Mouse (Mus musculus) MEL (cell line): Measurements from ENCODE around the gene Dnajc10. TPM values are rescaled to one million over a fixed set of nuclear protein-coding genes. Genes with fewer than 3 reads are reported as not detected.

Experiments
- DNase-seq: peaks from one replicate; pipeline ENCODE4 v3.0.0; 2011; ENCODE audit warnings: low read depth, low spot score
- H3K27ac ChIP-seq: 2 replicates; pipeline ENCODE4 v1.5.1; 2012; ENCODE audit warnings: low read depth, mild to moderate bottlenecking, control low read depth, low read length, moderate library complexity; ENCODE audit not compliant: control insufficient read depth
- H3K27me3 ChIP-seq, 2 experiments: fragments of 150-350 bp in 1 of 2; sonication (generic) in 1 of 2; 2 replicates each; pipeline ENCODE4 v1.6.1; 2012; ENCODE audit warnings: low read length in 2 of 2, mild to moderate bottlenecking in 2 of 2, improper control_type of control experiment in 1 of 2, moderate library complexity in 1 of 2; ENCODE audit not compliant: insufficient read depth in 2 of 2, control insufficient read depth in 1 of 2
- H3K36me3 ChIP-seq, 2 experiments: 2 replicates each; pipeline ENCODE4 v1.6.1; 2012 to 2014; ENCODE audit warnings: low read length in 2 of 2, improper control_type of control experiment in 1 of 2, inconsistent platforms in 1 of 2, mild to moderate bottlenecking in 1 of 2; ENCODE audit not compliant: insufficient read depth in 2 of 2, control insufficient read depth in 1 of 2
- H3K4me1 ChIP-seq, 2 experiments: fragments of 150-350 bp in 1 of 2; sonication (generic) in 1 of 2; 2 replicates each; pipeline ENCODE4 v1.6.1; 2012; ENCODE audit warnings: low read length in 2 of 2, improper control_type of control experiment in 1 of 2, mild to moderate bottlenecking in 1 of 2; ENCODE audit not compliant: insufficient read depth in 2 of 2, control insufficient read depth in 1 of 2
- H3K4me3 ChIP-seq, 2 experiments: fragments of 150-350 bp in 1 of 2; sonication (generic) in 1 of 2; 2 replicates each; pipeline ENCODE4 v1.5.1; 2012; ENCODE audit warnings: low read depth in 2 of 2, low read length in 2 of 2, mild to moderate bottlenecking in 2 of 2, moderate library complexity in 2 of 2, control low read depth in 1 of 2, improper control_type of control experiment in 1 of 2; ENCODE audit not compliant: control insufficient read depth in 1 of 2, insufficient read depth in 1 of 2
- H3K79me2 ChIP-seq: 2 replicates; pipeline ENCODE4 v1.6.1; 2012; ENCODE audit warnings: mild to moderate bottlenecking, low read length, moderate library complexity; ENCODE audit not compliant: control insufficient read depth, poor library complexity, insufficient read depth
- H3K9ac ChIP-seq: 2 replicates; pipeline ENCODE4 v1.6.1; 2012; ENCODE audit warnings: low read depth, mild to moderate bottlenecking, control low read depth, low read length, moderate library complexity; ENCODE audit not compliant: control insufficient read depth, poor library complexity, severe bottlenecking
- H3K9me3 ChIP-seq: fragments of 150-350 bp; sonication (generic); replicated peaks from 2 replicates; pipeline ENCODE4 v1.6.1; 2012; ENCODE audit warnings: mild to moderate bottlenecking, low read length, improper control_type of control experiment, moderate library complexity; ENCODE audit not compliant: insufficient read depth
- CHD1 ChIP-seq: IDR thresholded peaks from 2 replicates; pipeline ENCODE4 v1.6.1; 2012; ENCODE audit warnings: low read depth, mild to moderate bottlenecking, inconsistent platforms, low read length, improper control_type of control experiment
- CHD2 ChIP-seq: IDR thresholded peaks from 2 replicates; pipeline ENCODE4 v1.6.1; 2011; ENCODE audit warnings: low read length, improper control_type of control experiment
- CTCF ChIP-seq, 3 experiments: IDR thresholded peaks in 2 of 3; conservative IDR thresholded peaks in 1 of 3; 2 replicates each; pipeline ENCODE4 v1.5.1; 2011 to 2012; ENCODE audit warnings: low read length in 3 of 3, low read depth in 2 of 3, mild to moderate bottlenecking in 2 of 3, improper control_type of control experiment in 1 of 3, inconsistent platforms in 1 of 3, mixed read lengths in 1 of 3, moderate library complexity in 1 of 3; ENCODE audit not compliant: control insufficient read depth in 1 of 3, insufficient read depth in 1 of 3, poor library complexity in 1 of 3, severe bottlenecking in 1 of 3
- ELF1 ChIP-seq: IDR thresholded peaks from 2 replicates; pipeline ENCODE4 v1.6.1; 2014; ENCODE audit warnings: low read depth, mild to moderate bottlenecking, inconsistent platforms, low read length, improper control_type of control experiment, moderate library complexity
- GATA1 ChIP-seq: IDR thresholded peaks from 2 replicates; pipeline ENCODE4 v1.6.1; 2011; ENCODE audit warnings: low read depth, low read length, improper control_type of control experiment
- HCFC1 ChIP-seq: IDR thresholded peaks from 2 replicates; pipeline ENCODE4 v1.6.1; 2012; ENCODE audit warnings: low read depth, mild to moderate bottlenecking, inconsistent platforms, low read length, improper control_type of control experiment, moderate library complexity
- MAX ChIP-seq: IDR thresholded peaks from 2 replicates; pipeline ENCODE4 v1.6.1; 2011; ENCODE audit warnings: low read length, improper control_type of control experiment
- MXI1 ChIP-seq: IDR thresholded peaks from 2 replicates; pipeline ENCODE4 v1.6.1; 2011; ENCODE audit warnings: mild to moderate bottlenecking, low read depth, low read length, improper control_type of control experiment
- MYB ChIP-seq: IDR thresholded peaks from 2 replicates; pipeline ENCODE4 v1.6.1; 2011; ENCODE audit warnings: mild to moderate bottlenecking, low read depth, low read length, improper control_type of control experiment
- MYC ChIP-seq: IDR thresholded peaks from 2 replicates; pipeline ENCODE4 v1.6.1; 2011; ENCODE audit warnings: low read depth, mild to moderate bottlenecking, low read length, improper control_type of control experiment, moderate library complexity
- NRF1 ChIP-seq: IDR thresholded peaks from 2 replicates; pipeline ENCODE4 v1.6.1; 2014; ENCODE audit warnings: low read depth, mild to moderate bottlenecking, inconsistent platforms, low read length, improper control_type of control experiment, moderate library complexity; ENCODE audit not compliant: poor library complexity, insufficient read depth, severe bottlenecking
- SMC3 ChIP-seq: IDR thresholded peaks from 2 replicates; pipeline ENCODE4 v1.6.1; 2011; ENCODE audit warnings: low read depth, low read length, improper control_type of control experiment
- TAL1 ChIP-seq: IDR thresholded peaks from 2 replicates; pipeline ENCODE4 v1.6.1; 2012; ENCODE audit warnings: mild to moderate bottlenecking, inconsistent platforms, low read length, moderate library complexity, mixed read lengths
- TBP ChIP-seq: IDR thresholded peaks from 2 replicates; pipeline ENCODE4 v1.8.0; 2011; ENCODE audit warnings: low read depth, low read length, improper control_type of control experiment
- USF1 ChIP-seq: IDR thresholded peaks from 2 replicates; pipeline ENCODE4 v1.6.1; 2014; ENCODE audit warnings: low read depth, mild to moderate bottlenecking, inconsistent platforms, low read length, improper control_type of control experiment, moderate library complexity
- USF2 ChIP-seq, 2 experiments: IDR thresholded peaks; 2 replicates each; pipeline ENCODE4 v1.6.1; 2011 to 2012; ENCODE audit warnings: improper control_type of control experiment in 2 of 2, low read length in 2 of 2, borderline replicate concordance in 1 of 2, inconsistent platforms in 1 of 2, low read depth in 1 of 2, mild to moderate bottlenecking in 1 of 2; ENCODE audit not compliant: insufficient read depth in 1 of 2
- ZC3H11A ChIP-seq: IDR thresholded peaks from 2 replicates; pipeline ENCODE4 v1.6.1; 2012; ENCODE audit warnings: low read depth, mild to moderate bottlenecking, inconsistent platforms, low read length, improper control_type of control experiment
- ZKSCAN1 ChIP-seq: IDR thresholded peaks from 2 replicates; pipeline ENCODE4 v1.6.1; 2012; ENCODE audit warnings: low read depth, mild to moderate bottlenecking, inconsistent platforms, low read length, improper control_type of control experiment, moderate library complexity
- ZNF384 ChIP-seq: IDR thresholded peaks from 2 replicates; pipeline ENCODE4 v1.6.1; 2012; ENCODE audit warnings: low read depth, mild to moderate bottlenecking, inconsistent platforms, low read length, improper control_type of control experiment
- polyA plus RNA-seq, 2 experiments: library from polyadenylated mRNA; stranded (reverse) in 1 of 2; unstranded in 1 of 2; fragments of >175 nt in 1 of 2; fragments of >200 nt in 1 of 2; gene quantifications; 2 replicates each; pipeline versions ENCODE4 v1.2.1 to v1.2.4; 2012; ENCODE audit warnings: low replicate concordance in 2 of 2, low read depth in 1 of 2; ENCODE audit not compliant: insufficient read length in 2 of 2, insufficient read depth in 1 of 2, missing spikeins in 1 of 2
- total RNA-seq: library from RNA; depleted of rRNA; stranded (reverse); fragments of 300-350 nt; gene quantifications from 2 replicates; pipeline ENCODE4 v1.2.3, GENCODE M21; 2012

Dnajc10 gene
- total and polyA plus RNA-seq, 3 experiments: 35.9 to 53.9 (median 51.8) TPM

DNA sequence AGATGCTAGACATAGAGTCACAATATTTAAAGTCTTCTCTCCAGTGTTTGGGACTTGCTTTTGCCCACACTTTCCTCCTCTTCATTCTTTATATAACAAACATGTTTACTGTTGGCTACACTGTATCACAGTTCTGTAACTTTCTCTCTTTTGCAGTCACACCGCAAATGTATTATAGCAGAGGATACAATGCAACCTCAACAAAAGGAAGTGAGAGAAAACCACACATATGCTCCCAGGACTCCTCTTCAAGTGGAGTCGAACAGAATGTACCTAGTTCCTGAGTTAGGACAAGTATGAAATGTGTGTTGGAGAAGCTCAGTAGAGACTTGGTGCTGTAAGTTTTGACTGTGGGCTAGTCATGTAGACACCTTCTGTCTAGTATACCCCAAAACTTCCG, 42.2 kb upstream of the Dnajc10 start:
- Histone ChIP-seq H3K27me3 (no peaks in the 10 kb centered on the region), H3K9ac (no peak overlapping the region), H3K9me3 (no peaks in the 10 kb centered on the region), H3K4me1 (no peaks in the 10 kb centered on the region), H3K27ac (no peak overlapping the region), H3K79me2 (no peaks in the 10 kb centered on the region), H3K36me3 (no peaks in the 10 kb centered on the region), H3K4me3 (no peak overlapping the region)
- DNase-seq: no peak
- TF ChIP-seq GATA1 (no peak), SMC3 (no peak), HCFC1 (no peak), NRF1 (no peak), ZNF384 (no peak), MYB (no peak), TBP (no peak), ZKSCAN1 (no peak), MXI1 (no peak), TAL1 (no peak), USF1 (no peak), ELF1 (no peak), MAX (no peak), CHD2 (no peak), MYC (no peak), USF2 (IDR thresholded peaks at IDR 0.05; ENCODE audit: borderline replicate concordance in 1 of 2, insufficient read depth in 1 of 2, low read depth in 1 of 2, low read length in 2 of 2) (no peak), ZC3H11A (no peak)

DNA sequence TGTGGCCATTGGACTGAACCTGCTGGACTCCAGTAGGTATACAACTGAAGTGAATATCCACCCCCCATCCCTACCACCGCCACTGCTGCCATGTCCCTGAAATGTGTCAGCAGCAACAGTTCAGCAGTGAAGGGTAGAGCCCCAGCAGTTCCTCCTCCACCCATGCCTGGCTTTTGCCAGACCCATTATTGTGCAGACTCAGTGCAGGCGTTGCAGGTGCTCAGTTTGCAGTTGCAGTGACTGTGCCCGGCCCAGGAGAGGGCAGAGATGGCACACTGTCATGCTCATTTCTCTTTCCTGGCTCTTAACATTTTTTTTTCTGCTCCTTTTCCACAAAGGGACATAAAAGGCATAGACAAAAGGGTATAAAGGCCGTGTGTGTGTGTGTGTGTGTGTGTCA, 41.5 kb upstream of the Dnajc10 start:
- Histone ChIP-seq H3K27ac (no peak overlapping the region), H3K9me3 (no peaks in the 10 kb centered on the region), H3K9ac (no peak overlapping the region), H3K4me3 (no peak overlapping the region), H3K4me1 (no peaks in the 10 kb centered on the region), H3K27me3 (no peaks in the 10 kb centered on the region), H3K79me2 (no peaks in the 10 kb centered on the region), H3K36me3 (no peaks in the 10 kb centered on the region)
- DNase-seq: no peak
- TF ChIP-seq CHD2 (no peak), MYB (no peak), MYC (no peak), CTCF (IDR thresholded peaks at IDR 0.05 in 2 of 3, conservative IDR thresholded peaks at IDR 0.05 in 1 of 3; ENCODE audit: control insufficient read depth in 1 of 3, insufficient read depth in 1 of 3, low read depth in 2 of 3, low read length in 3 of 3, poor library complexity in 1 of 3, severe bottlenecking in 1 of 3) (peak in 1 of 3 experiments; percentile 3; a peak in 1 of 6 replicates), CHD1 (no peak)
- TF ChIP-seq, all 39 proteins: peak for 1
